13 mouse cellular contexts compared by ENCODE assay signal in the genomic region with DNA sequence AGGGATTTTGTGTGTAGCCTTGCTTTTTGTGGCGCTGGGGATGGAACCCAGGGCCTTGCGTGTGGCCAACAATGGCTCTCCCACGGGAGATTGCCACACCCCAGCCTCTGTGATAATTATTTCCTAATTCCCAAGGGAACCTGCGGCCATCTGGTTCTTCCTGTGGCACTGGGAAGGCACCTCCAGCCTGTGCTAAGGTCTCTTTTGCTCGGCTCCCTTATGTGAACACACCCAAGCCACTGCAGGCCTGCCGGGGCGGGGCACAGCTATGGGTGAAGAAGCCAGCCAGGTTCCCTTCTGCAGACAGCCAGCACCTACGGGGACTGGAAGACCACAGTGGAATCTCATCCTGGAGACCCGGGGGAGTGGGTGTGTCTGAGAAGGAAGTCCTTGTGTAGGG. TPM values are rescaled to one million over a fixed set of nuclear protein-coding genes. Genes with fewer than 3 reads are reported as not detected.
DNase-seq lines count a peak whose midpoint lies in the region; ATAC-seq lines count a peak whose summit lies in the region.
"Had no signal": no experiment of that assay in that cellular context is flagged by ENCODE, and none has a peak within 500 bp of the region (broad histone marks: within the 10 kb centered on the region; RNA-seq: fewer than 3 reads in every experiment).

No protein-coding gene starts in this region.

- peak overlapping the region; percentile 37; the same call in 1 of the 2 replicates for H3K27ac ChIP-seq in lung, embryonic 16.5 days (ENCODE audit: low read length)
- H3K27ac ChIP-seq in embryonic facial prominence, embryonic 13.5 days: peak overlapping the region; percentile 48
- H3K27ac ChIP-seq in heart, embryonic 15.5 days: peak overlapping the region; percentile 79
- peak overlapping the region; percentile 69 for H3K27ac ChIP-seq in limb, embryonic 10.5 days

- H3K4me1 ChIP-seq in lung, embryonic 16.5 days (replicated peaks; ENCODE audit: control insufficient read depth, insufficient read depth, low read length): no peaks in the 10 kb centered on the region
- peaks cover 9% of the 10 kb centered on the region; the same call in 1 of the 2 replicates for H3K4me1 ChIP-seq in embryonic facial prominence, embryonic 13.5 days
- 0 out of 2 replicates have a peak, but pooled peaks cover 5% of the 10 kb centered on the region for H3K4me1 ChIP-seq in heart, embryonic 15.5 days (replicated peaks)
- H3K4me1 ChIP-seq in limb, embryonic 10.5 days: peaks cover 12% of the 10 kb centered on the region

- H3K9me3 ChIP-seq in lung, embryonic 16.5 days (ENCODE audit: control insufficient read depth, low read length): peaks cover 3% of the 10 kb centered on the region; the same call in 1 of the 2 replicates
- peaks cover 6% of the 10 kb centered on the region; the same call in 1 of the 2 replicates for H3K9me3 ChIP-seq in embryonic facial prominence, embryonic 13.5 days
- H3K9me3 ChIP-seq in heart, embryonic 15.5 days (replicated peaks): 0 out of 2 replicates have a peak, but pooled peaks cover 4% of the 10 kb centered on the region
- H3K9me3 ChIP-seq in limb, embryonic 10.5 days (replicated peaks): no peaks in the 10 kb centered on the region; the same call in 1 of the 2 replicates

- no peak overlapping the region for H3K4me3 ChIP-seq in lung, embryonic 16.5 days (ENCODE audit: low read length)
- H3K4me3 ChIP-seq in embryonic facial prominence, embryonic 13.5 days: no peak overlapping the region
- H3K4me3 ChIP-seq in heart, embryonic 15.5 days: no peak overlapping the region
- no peak overlapping the region for H3K4me3 ChIP-seq in limb, embryonic 10.5 days
- H3K4me3 ChIP-seq: erythroblast, embryonic 14.5 days had no signal

- no peaks in the 10 kb centered on the region for H3K27me3 ChIP-seq in lung, embryonic 16.5 days (ENCODE audit: control insufficient read depth, insufficient read depth, low read depth, low read length)
- no peaks in the 10 kb centered on the region for H3K27me3 ChIP-seq in embryonic facial prominence, embryonic 13.5 days
- H3K27me3 ChIP-seq in heart, embryonic 15.5 days: no peaks in the 10 kb centered on the region
- H3K27me3 ChIP-seq in limb, embryonic 10.5 days (ENCODE audit: low read depth, poor library complexity, severe bottlenecking): 0 out of 2 replicates have a peak, but pooled peaks cover 6% of the 10 kb centered on the region

- H3K4me2 ChIP-seq in lung, embryonic 16.5 days (ENCODE audit: low read depth, low read length): no peak overlapping the region
- no peak overlapping the region for H3K4me2 ChIP-seq in embryonic facial prominence, embryonic 13.5 days
- no peak overlapping the region for H3K4me2 ChIP-seq in heart, embryonic 15.5 days

- no peak for DNase-seq in lung, postnatal 10 days
- no peak for DNase-seq in limb, embryonic 10.5 days (ENCODE audit: low spot score)
- DNase-seq in frontal cortex, postnatal 14 days (ENCODE audit: low spot score in 2 of 2): no peak
- DNase-seq in cerebellum, postnatal 25 days: no peak
- DNase-seq in adrenal gland, postnatal 4 days (ENCODE audit: low spot score in 2 of 2): no peak
- DNase-seq: cerebellum, adult 2 months; thymus, postnatal 36 days had no signal

- ATAC-seq in lung, embryonic 16.5 days (ENCODE audit: low read depth): 0 out of 2 replicates have a peak, but pooled peaks have one; percentile 30
- no peak for ATAC-seq in embryonic facial prominence, embryonic 13.5 days (ENCODE audit: insufficient number of reproducible peaks, insufficient read depth, low FRiP score, low TSS enrichment, low read depth)
- ATAC-seq in heart, embryonic 15.5 days (replicated peaks; ENCODE audit: insufficient number of reproducible peaks, insufficient read depth, low FRiP score, low read depth): no peak

- 66% methylated on average over 9 of the region's 9 CpGs for WGBS in lung, embryonic 16.5 days
- 77% methylated on average over 9 of the region's 9 CpGs for WGBS in embryonic facial prominence, embryonic 13.5 days
- WGBS in heart, embryonic 15.5 days: 68% methylated on average over 9 of the region's 9 CpGs
- WGBS in limb, embryonic 10.5 days: 76% methylated on average over 9 of the region's 9 CpGs

- no peaks in the 10 kb centered on the region for H3K36me3 ChIP-seq in lung, embryonic 16.5 days (ENCODE audit: control insufficient read depth, insufficient read depth, low read length)
- no peaks in the 10 kb centered on the region for H3K36me3 ChIP-seq in embryonic facial prominence, embryonic 13.5 days
- H3K36me3 ChIP-seq in heart, embryonic 15.5 days: no peaks in the 10 kb centered on the region
- H3K36me3 ChIP-seq in limb, embryonic 10.5 days: no peaks in the 10 kb centered on the region
- H3K36me3 ChIP-seq: G1E had no signal

- no peak overlapping the region for H3K9ac ChIP-seq in lung, embryonic 16.5 days (ENCODE audit: low read length)
- H3K9ac ChIP-seq in embryonic facial prominence, embryonic 13.5 days: no peak overlapping the region
- H3K9ac ChIP-seq in heart, embryonic 15.5 days: no peak overlapping the region

RNA-seq across cellular contexts. Expression of a gene that starts 49.3 kb away (rescaled TPM):
- polyA plus RNA-seq in lung, embryonic 16.5 days (2015; fragmentation: Nextera tagmentation; extraction: Ambion mirVana): 6.8 and 7.8 TPM in 2 replicates
- 46.6 and 51.3 TPM in 2 replicates for polyA plus RNA-seq in embryonic facial prominence, embryonic 13.5 days (2015; fragmentation: Nextera tagmentation; extraction: Ambion mirVana)
- 6.4 and 7.7 TPM in 2 replicates for polyA plus RNA-seq in heart, embryonic 15.5 days (2015; fragmentation: Nextera tagmentation; extraction: Ambion mirVana)
- polyA plus RNA-seq in limb, embryonic 10.5 days (2016; fragmentation: Nextera tagmentation; extraction: Ambion mirVana): 7.4 and 13.1 TPM in 2 replicates
- total RNA-seq in adrenal gland, postnatal 4 days (2021): 10 to 100 TPM in 1 of 2 experiments, 1 to 10 TPM in 1; 9.9 to 10.7 TPM
- total RNA-seq: monocyte, adult 5-6 weeks had no signal
- polyA plus RNA-seq: G1E had no signal
